Mouse (Mus musculus): ENCODE results near the gene Gmcl1. TPM values are rescaled to one million over a fixed set of nuclear protein-coding genes. Genes with fewer than 3 reads are reported as not detected.

Gmcl1 gene
- total RNA-seq, 1 experiment from 2014 or later, result 33.4 TPM

DNA sequence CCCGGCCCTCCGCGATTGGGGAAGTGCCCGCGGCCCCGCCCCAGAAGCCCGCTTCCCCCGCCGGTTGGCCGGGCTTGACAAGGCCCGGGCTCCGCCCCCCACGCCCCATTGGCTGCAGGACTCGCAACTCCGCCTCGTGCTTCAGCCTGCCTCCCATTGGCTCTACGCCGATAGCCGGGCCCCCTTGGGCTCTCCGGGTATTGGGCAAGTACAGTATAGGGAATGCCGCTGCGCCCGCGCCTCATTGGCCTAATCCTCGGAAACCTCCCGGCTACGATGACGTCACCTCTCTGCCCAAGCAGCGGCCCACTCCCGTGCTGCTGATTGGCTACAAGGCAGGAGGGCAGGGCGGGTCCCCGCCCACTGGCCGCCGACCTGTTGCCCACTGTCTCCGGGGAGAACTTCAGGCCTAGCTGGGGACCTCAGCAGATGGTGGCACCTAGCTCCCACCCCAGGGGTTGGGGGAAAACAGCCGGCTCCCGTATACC lies 63.9 kb downstream of the Gmcl1 start:
- peak; percentile 89 for ATAC-seq (ENCODE audit: extremely low read depth, insufficient number of reproducible peaks, low FRiP score, poor library complexity, severe bottlenecking)

DNA sequence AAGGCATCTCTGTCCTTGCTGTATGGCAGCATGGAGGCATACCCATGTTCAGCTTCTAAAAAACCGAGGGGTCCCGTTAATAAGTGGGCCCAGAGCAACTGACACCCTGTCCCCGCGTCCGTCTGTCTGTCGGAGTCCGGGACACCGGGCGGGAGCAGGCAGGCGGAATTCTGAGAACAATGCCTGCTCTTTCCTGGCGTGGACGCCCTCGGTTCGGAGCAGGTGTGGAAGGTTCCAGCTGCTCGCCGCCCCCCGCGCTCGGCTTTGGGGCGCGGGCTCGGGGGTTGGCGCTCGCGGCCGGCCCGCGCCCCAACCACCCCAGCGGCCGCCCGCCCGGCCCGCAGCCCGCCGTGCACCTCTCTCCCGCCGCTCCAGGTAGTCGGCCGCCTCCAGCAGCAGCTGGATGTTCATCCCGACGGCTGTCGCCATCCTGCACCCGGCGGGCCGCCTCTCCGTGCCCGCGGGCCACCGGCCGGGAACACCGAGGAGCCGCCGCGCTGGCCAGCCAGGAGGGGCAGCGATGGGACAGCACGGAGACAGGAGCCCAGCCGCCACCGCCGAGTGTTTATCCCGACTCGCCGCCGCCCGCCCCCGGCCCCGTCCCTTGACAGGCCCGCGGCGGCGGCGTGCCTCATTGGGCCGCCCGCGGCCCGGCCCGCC lies 64.5 kb downstream of the Gmcl1 start, which contains the start of gene Mxd1:
Gene Mxd1, minus strand, starts transcription at position 582 of the 660 bp plus-strand sequence.
- ATAC-seq (ENCODE audit: extremely low read depth, insufficient number of reproducible peaks, low FRiP score, poor library complexity, severe bottlenecking), result no peak

DNA sequence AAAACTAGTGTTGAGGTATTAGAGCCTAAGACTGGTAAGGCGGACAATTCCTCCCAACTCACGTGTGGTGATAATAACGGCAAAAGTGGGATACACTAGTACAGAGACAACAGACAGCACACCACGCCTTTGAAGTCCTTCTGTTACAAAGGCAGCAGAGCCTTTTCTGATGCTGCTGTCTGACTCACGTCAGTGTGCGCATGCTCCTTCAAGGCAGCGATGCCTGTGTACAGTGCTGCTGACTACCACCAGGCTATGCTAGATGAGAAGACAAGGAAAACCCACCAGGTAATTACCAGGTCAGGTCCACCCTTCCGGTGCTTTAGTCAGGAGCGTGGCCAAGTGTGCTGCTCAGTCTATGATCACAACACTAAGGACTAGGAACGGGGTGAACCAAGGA lies 66.1 kb downstream of the Gmcl1 start:
- no peak for ATAC-seq (ENCODE audit: extremely low read depth, insufficient number of reproducible peaks, low FRiP score, poor library complexity, severe bottlenecking)

DNA sequence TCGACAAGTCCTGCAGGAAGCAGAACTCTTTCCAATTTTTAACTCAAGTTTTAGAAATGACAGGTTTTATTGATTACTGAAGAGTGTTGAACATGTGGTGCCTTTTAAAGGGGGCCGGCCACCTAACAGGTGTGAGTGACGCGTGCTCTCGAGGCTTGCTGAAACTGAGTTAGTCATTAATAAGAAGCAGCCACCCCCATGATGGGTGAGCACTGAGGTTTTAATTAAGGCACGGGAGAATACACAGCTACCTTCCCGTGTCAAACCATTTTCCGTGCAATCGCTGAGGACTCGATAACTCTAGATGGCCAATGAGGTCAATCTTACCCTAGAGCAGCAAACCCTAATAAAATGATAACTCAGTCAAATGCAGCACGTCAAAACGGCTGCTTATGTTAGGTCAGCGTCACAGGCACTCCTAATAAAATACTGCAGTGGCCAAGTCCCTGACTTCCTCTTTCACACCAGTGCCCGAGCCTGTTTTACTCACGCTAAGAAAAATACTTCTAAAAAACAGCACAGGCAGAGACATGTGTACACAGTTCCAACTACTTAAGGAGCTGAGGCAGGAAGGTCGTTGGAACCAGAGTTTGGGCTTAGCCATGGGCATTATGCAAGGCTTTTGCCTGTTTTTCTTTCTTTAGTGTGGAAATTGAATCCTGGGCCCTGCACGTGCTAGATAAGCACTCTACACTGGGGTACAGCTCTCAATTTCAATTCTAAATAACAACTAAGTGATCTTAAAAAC lies 67.4 kb downstream of the Gmcl1 start:
- ATAC-seq (ENCODE audit: extremely low read depth, insufficient number of reproducible peaks, low FRiP score, poor library complexity, severe bottlenecking), result no peak

DNA sequence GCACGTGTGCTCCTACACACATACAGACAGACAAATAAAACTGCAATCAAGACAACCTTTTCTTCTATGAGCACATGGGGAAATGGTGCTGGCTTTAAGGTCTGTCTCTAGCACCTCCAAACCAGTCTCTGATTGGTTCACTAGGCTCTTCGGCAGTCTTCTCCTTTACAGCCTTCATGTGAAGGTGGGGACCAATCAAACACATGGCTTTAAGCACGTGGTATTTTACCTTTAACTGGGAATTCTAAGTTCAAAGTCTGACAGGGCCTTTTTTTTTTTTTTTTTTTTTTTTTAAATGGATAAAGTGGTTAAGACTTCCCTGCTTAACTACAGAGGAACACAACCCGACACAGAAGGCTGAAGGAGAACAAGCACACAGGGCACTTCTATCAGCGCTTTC lies 68.1 kb downstream of the Gmcl1 start:
- ATAC-seq (ENCODE audit: extremely low read depth, insufficient number of reproducible peaks, low FRiP score, poor library complexity, severe bottlenecking), result no peak

DNA sequence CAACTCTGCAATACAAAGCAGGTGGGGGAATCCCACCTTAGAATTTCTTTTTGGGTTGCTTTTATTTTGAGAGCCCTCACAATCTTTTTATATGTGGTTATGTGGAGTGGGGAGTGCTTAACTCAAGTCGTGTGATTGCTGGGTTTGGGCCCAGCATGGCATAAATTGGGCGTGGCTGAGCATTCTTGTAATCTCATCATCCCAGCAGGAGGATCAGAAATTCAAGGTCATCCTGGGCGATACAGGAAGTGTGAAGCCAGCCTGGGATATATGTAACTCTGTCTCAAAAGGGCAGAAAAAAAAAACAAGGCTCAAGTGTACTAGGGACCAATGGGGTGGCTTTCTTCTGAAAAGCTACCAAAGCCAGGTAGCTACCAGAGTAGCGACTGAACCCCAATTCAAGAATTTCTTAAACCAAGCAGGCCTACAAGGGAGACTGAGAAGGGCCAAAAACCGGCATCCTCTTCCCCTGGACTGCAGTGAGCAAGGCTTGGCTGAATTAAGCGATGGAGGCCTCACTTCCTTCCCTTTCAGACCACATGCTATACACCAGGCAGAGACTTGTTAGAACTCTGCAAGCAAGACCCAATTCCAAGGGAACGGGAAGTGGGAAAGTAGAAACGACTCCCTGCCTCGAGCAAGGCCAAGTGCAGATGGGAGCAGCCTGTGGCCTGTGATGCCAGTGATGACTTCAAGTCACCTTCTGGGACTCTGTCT lies 72.9 kb downstream of the Gmcl1 start:
- ATAC-seq (ENCODE audit: extremely low read depth, insufficient number of reproducible peaks, low FRiP score, poor library complexity, severe bottlenecking), result no peak

DNA sequence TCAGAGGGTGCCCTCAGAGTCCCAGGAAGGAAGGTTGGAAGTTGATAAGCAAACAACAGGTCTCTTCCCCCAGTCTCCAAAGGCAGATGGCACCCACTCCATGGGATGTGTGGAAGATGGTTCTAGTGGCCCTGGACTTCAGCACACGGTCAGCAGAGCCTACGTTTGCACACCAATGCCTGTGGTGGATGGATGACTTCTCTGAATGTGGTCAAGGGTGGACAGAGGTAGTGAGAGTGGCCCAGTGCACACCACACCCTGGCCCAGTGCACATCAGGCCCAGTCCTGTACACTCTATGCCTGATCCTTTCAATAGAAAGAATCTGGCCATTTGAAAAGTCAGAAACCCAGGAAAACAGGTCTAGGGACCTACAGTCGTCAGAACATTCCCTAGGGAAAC lies 74.7 kb downstream of the Gmcl1 start:
- ATAC-seq (ENCODE audit: extremely low read depth, insufficient number of reproducible peaks, low FRiP score, poor library complexity, severe bottlenecking), result no peak

DNA sequence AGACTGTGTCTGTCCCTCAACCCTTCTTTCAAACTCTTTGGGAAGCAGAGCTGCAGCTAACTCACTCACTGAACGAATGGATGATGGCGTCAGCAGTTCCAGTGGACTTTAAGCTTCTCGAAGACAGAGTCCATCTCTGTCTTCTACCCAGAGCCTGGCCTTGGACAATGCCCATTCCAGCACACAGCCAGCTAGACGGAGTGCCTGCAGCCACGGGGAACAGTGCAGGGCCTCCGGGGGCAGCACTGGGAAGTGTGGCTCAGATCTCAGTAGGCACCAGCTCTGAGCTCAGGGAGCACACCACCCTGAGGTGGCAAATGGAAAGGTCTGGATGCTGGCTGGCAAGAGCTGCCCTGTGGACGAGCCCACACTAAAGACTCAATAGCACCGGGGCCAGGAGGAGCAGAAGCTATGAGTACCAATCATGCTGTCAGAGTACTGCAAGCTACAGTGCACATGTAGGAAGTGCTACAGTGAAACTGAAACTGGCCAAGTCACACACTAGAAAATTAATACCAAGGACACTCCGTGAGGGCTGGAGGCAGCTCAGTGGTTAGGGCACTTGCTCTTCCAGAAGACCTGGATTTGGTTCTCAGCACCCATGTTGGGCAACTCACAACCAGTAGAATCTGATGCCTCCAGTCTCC lies 78.8 kb downstream of the Gmcl1 start:
- ATAC-seq (ENCODE audit: extremely low read depth, insufficient number of reproducible peaks, low FRiP score, poor library complexity, severe bottlenecking), result peak; percentile 42

DNA sequence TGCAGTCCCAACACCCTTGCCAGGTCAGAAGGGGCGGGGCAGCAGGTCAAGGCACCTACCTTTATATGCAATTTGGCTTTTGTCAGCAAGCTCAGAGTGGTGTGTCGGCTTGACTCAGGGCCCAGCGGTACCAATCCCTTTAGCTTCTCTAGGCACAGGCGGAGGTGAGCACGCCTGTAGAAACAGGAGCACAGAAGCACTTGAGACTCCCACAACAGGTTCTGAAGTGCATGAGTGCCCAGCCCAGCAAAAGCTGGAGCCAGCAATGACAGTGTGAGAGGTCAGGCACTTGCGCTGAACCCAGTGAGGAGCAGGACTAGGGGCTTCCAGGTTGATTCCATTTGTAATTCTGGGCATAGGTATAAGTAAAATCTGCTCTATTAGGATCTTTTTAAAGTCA lies 80.2 kb downstream of the Gmcl1 start:
- ATAC-seq (ENCODE audit: extremely low read depth, insufficient number of reproducible peaks, low FRiP score, poor library complexity, severe bottlenecking), result no peak

DNA sequence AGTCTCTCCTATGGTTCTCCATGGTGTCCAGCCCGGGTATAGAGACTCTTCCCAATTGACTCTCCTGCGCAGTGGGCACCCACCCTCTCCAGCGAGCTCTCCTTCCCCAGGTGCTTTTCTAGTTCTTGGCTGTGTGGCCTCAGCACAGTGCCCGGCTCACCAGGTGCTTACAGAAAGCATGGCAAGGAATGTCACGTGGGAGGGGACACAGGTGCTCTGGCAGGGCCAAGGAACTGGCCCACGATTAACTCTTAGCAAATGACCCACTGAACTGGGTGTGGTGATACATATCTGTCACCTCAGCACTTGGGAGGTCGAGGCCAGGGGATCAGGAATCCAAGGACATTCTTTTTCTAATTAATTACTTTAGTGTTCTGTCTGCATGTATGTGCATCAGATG lies 87.0 kb downstream of the Gmcl1 start:
- ATAC-seq (ENCODE audit: extremely low read depth, insufficient number of reproducible peaks, low FRiP score, poor library complexity, severe bottlenecking), result no peak

DNA sequence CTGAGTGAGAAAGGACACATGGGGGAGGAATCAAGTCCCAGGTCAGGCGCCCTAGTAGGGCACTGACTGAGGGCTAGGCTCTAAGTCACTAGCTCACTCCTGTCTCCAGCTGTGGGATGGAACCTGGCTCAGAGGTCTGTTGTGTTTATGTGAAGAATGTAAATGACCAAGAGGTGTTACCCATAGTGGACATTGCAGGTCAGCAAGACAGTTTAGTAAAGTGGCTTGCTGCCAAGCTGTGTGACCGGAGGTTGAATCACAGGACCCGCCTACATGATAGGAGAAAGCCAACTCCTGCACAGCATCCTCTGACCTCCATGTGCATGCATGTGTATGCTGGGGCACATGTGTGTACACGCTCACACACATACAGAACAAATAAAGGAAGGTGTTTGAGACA lies 87.6 kb downstream of the Gmcl1 start:
- ATAC-seq (ENCODE audit: extremely low read depth, insufficient number of reproducible peaks, low FRiP score, poor library complexity, severe bottlenecking), result 0 out of 2 replicates have a peak, but pooled peaks have one; percentile 2

DNA sequence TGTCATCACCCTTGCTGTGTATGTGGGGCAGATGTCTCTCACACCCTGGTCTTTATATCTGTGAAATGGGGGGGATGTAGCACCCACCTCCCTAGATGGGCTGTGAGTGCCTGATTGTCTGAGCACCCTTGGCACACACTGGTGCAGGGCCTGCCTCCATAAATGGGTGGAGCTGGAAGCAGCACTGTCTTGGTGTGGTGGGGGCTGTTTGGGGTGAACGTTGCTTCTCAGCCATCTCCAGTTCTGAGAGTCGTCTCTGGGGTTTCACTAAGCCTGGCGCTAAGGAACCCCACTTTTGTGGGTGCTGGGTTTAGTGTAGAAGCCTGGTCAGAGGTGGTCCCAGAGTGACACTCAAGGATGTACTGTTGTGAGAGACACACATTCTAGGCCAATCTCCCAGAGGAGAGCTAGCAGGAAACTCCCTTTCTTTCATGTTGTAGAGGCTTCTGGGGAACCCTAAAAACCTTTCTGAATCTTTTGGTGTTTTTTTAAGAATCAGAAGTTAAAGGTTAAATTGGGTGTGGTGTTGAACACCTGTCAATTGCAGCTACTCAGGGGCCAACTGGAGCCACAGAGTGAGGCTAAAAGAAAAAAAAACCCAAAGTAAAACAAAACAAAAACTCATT lies 88.3 kb downstream of the Gmcl1 start:
- peak; percentile 5; the same call in 1 of the 2 replicates for ATAC-seq (ENCODE audit: extremely low read depth, insufficient number of reproducible peaks, low FRiP score, poor library complexity, severe bottlenecking)

Other genes with a start within 250 kb of the Gmcl1 start
- gene Pcbp1, start 207.1 kb downstream of the Gmcl1 start, total RNA-seq (2017), result 35.6 and 38.3 TPM in 2 replicates
- gene Asprv1, start 105.2 kb downstream of the Gmcl1 start, total RNA-seq (2017), result 195 and 207 TPM in 2 replicates
- gene Mxd1, start 64.2 kb downstream of the Gmcl1 start, total RNA-seq (2017), result 846 and 903 TPM in 2 replicates
- gene Snrnp27, start 48.9 kb downstream of the Gmcl1 start, total RNA-seq (2017), result 58.8 and 65.9 TPM in 2 replicates
- gene Anxa4, start 60.2 kb upstream of the Gmcl1 start, total RNA-seq (2017), result 12.5 and 14.9 TPM in 2 replicates
- gene Aak1, start 116.1 kb upstream of the Gmcl1 start, total RNA-seq (2017), result 22.7 and 29.3 TPM in 2 replicates